Mouse (Mus musculus) bone marrow, adult 2 months (tissue): ENCODE measurements around the gene Plekho2.

Source experiments
- CTCF ChIP-seq: fragments of 200-500 bp; IDR thresholded peaks from 2 replicates; pipeline ENCODE4 v1.5.1; 2011; ENCODE audit warnings: low read length, control low read depth; ENCODE audit not compliant: control insufficient read depth, insufficient read depth
- POLR2A ChIP-seq: fragments of 200-500 bp; IDR thresholded peaks from 2 replicates; pipeline ENCODE4 v1.6.1; 2011; ENCODE audit warnings: low read depth, mild to moderate bottlenecking, control low read depth, low read length, borderline replicate concordance; ENCODE audit not compliant: control insufficient read depth

DNA sequence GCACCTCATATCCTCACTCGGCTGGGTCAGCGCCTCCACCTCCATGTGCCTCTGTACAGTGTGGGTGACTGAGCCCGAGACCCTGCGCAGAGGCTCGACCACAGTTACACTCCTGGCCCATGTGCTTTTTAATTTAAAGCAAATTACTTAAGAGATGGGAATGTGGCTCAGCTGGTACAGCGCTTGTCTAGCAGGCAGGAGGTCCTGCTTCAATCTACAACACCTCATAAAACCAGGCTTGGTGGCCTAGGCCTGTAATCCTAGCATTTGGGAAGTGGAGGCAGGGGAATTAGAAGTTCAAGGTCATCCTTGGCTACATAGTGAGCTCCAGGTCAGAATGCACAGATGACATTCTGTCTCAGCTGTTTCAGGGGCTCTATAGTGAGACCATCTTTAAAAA, 21.0 kb downstream of the Plekho2 start:
- no peak for TF ChIP-seq CTCF
- no peak for TF ChIP-seq POLR2A
